Mouse (Mus musculus): ENCODE measurements at regions not wholly inside any gene's neighbourhood (a gene's known extent, or its start where the extent isn't known, plus 50 kb on each side); places are given as distances from the start of the nearest gene placed in this dataset.

DNA sequence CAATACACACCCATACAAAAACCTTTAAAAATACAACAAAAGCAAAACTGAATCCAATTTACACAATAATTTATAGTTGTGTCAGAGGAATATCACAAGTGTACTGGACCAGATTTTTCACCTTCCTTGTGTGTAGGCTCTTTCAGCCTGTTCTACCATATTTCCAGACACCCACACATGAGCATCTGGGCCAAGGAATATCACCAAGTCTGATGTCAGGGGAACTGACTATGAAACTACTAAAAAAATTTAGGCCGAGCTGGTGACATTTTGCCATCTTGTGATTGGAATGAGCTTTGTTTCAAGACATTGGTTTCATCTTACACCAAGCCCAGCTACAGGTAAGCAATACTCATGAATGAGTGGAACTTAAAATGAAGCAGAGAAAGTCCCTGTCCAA is 234.9 kb upstream of the Emcn start:
- no peak for DNase-seq

DNA sequence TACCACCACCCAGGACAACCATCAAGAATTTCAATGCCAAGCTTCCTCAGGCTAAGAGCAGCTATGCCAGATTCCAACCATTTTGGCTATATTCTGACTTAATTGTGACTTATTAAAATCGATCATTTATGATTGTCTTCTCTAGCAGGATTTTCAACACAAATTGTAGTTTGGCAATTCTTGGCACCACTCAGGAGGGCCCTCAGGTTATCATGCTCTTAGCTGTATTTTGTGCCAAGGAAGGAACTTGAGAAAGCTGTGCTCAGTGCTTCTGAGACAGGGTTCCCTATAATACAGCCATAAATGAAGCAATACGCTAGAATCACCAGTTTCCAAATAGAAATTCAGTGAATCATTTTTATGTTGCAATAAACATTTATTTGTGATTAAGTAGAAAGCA is 232.7 kb upstream of the Emcn start:
- DNase-seq = no peak

DNA sequence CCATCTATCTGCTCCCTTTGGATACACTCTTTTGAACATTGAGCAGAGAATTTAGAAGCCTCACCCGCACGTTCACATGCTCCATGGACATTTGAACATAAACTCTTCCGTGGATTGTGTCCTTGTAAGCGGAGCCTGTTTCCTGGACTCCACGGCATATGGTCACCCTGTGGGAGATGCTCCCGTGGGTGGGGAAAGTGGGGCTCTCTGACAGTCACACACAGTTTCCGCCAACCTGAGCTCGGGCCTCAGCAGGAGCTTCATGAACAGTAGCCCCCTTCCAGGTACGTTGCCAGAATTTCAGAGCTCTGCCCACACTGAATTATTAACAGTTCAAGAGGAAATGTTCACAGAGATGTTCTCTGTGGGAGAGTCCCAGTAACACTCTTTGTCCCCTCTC is 231.1 kb upstream of the Emcn start:
- no peak for DNase-seq

DNA sequence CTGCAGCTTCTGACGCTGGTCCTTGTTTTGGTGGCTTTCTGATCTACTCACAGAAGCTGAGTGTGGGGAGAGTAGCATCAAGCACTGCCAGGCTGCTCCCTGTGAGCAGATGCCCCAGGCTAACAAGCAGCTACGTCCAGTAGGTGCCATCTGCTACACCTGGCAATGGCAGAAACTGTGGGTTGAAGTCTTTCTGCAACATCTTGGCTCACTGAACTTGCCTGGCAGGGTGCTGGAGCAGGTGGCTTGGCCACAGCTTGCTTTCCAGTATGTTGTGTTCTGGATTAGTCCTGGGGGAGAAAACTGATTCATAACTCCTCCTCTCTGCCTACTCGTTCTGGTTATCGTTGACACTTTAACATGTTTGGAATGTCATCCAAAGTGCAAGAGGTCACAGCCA is 230.4 kb upstream of the Emcn start:
- DNase-seq = no peak

DNA sequence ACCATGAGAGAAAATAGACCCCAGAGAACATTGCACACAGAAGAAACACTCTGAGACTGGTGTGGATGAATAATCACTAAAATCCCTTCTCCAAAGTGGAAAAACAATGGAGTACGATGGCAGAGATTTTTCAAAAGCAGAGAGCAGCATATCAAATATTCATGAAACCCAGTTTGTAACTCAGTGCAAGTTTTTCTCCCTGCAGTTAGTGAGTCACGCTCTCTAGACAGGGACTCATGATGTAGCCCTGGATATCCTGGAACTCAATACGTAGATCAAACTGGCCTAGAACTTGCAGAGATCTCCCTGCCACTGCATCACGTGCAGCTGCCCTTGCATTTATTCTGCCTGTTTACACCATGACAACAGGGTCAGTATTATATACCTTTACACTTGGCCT is 210.9 kb upstream of the Emcn start:
- DNase-seq = no peak

DNA sequence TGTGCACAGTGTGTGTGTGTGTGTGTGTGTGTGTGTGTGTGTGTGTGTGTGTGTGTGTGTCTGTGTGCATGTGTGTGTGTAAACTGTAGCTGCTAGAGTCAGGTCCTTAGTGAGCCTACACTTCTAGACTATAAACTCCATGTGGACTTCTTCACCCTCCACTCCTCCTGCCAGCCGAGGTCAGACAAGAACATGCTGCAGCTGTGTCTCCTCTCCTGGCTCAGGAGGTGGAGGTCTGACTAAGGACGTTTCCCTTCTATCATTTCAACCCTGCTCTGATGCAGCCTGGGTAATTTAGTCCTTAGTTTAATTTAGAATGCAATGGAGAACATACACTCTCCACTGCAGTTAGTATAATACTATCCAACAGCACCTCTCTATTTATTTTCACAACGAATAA is 198.8 kb upstream of the Emcn start:
- no peak for DNase-seq

DNA sequence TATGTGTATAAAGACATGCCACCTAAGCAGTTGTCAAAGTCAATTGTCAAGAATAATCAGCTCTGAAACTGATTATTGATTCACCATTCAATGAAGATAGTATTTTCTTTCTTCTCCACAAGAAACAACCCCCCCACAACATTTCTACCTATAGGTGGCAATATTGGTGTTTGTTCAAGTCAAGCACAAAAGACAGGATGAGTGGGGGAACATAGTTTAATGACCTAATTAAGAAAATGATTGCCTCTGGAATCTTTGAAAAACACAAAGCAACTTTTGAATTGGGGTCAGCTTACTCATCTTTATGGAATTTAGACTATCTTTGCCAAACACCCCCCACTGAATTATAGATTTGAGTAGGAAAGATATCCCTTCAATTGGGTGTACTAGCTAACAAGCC is 194.8 kb upstream of the Emcn start:
- no peak for DNase-seq

DNA sequence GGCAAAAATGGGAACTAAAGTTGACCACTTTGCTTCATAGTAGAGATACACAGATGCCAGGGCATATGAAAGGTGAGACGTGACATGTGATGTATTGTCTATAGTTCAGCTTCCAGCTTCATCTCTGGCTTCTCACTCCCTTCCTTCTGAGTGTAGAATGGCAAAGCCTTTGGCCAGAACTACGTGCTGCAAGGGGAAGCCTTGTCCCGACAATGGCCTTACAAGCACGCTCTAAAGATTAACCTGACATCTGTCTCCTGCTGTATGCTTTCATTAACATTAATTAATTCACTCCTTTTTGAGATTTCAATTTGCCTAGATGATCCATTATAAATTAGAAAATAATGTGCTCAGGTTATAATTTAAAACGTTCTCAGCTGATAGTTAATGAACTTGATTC is 193.5 kb upstream of the Emcn start:
- DNase-seq = no peak

DNA sequence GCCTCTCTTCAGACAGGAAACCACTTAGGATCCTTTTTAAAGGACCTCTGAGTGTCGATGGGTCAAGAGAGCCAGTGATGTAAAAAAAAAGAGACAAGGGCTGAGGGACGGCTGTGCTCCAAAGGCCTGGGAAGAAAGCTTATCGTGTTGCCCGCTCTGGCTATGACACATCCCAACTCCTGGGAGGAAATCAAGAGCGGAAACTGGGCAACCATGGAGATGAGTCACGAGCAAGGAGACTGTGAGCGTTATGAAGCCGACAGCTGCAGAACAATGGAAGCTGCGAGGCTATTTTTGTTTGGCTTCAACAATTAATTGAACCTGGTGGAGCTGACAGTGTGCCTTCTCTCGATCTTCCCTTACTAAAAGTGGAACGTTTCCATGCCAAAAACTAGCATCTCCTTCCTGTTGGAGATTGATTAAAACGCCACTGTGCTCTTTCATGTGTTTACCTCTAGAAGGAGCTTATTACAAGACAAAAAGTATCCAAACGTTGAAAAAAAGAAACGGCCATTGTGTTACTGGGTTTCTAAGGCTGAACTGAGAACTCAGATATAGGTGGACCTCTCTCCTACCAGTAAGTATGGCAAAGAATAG is 190.4 kb upstream of the Emcn start:
- peak; percentile 62 to 81 for DNase-seq

DNA sequence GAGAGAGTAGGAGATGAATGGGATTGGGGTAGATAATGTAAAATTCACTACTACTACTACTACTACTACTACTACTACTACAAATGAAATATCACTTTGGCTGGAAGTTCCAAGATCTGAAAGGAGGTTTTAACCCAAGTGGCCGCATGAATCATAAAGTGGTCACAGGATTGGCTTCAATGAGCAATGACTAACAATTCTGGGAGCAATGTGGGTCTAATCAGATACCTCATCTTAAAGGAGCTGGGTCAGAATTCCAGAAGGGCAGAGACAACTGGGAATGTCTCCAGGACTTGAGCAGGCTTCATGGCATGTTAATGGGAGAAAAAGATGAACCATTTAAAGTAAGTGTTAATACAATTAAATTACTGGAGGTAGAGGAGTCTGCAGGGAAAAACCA is 189.4 kb upstream of the Emcn start:
- no peak for DNase-seq

DNA sequence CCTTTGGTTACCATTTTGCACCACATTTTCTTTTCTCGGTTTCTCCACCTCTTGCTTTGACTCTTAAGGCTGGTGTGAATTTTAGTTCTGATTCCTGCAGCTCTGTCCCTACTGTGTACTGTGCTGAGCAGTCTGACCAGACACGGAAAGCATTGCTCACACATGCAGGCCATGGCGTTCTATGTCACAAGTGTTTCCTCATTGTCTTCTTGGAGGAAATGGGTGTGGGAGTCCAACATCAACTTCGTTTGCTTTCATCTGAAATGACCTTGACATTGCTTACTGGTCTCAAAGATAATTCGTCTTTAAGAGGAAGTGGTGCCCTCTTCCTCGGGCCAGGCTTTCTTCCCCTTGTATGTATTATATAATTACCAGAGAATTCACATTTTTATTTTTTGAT is 187.6 kb upstream of the Emcn start:
- DNase-seq = peak; percentile 9 to 29

DNA sequence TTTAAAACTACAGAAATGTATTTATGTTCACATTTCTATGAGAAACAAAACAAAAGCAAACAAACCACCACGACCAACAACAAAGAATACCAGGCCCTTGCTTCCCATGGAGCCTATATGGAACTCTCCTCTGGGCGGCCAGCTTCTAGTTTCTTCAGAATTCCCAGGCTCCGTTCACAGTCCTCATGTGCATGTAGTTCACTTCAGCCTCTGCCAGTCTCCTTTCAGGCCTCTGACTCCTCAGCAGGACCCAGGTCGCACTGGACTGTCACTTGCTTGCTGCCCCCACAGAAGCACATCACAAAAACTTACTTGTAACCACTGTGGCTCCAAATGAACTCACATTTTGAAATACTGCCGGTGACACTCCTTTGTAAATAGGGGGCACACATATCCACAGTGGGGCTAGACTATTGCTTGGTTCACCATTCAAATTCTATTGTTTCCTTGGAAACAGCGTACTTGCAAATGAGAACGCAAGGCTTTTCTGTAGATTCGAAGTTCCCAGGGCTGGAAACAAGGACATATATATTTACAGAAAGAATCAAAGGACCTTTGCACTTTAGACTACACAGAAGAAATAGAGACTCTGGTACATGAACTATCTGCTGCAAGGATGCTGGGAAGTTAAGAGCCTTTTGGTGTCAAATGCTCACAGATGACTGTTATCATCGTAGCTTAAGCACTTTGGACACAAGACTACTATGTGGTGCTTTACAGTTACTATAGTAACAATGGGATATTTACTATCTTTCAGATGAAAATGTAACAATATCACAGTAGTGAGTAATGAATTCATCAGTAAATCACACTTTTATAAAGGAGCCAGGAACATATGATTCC is 186.4 kb upstream of the Emcn start:
- no peak for DNase-seq

DNA sequence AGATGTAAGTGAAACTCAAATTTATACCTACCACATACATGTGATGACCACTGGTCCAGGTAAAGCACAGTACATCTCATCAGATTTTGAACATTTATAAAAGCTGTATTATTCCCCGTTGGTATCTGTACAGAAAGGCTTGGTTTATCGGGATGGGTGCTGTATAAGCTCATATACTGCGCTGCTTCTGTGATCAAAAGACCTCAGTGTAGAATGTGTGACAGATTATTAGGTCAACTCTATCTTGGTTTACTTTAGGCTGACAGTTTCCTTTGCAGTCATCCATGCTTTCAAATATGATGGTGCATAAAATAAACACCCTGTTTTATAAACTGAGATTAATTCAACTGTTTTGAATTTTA is 185.8 kb upstream of the Emcn start:
- no peak for DNase-seq

DNA sequence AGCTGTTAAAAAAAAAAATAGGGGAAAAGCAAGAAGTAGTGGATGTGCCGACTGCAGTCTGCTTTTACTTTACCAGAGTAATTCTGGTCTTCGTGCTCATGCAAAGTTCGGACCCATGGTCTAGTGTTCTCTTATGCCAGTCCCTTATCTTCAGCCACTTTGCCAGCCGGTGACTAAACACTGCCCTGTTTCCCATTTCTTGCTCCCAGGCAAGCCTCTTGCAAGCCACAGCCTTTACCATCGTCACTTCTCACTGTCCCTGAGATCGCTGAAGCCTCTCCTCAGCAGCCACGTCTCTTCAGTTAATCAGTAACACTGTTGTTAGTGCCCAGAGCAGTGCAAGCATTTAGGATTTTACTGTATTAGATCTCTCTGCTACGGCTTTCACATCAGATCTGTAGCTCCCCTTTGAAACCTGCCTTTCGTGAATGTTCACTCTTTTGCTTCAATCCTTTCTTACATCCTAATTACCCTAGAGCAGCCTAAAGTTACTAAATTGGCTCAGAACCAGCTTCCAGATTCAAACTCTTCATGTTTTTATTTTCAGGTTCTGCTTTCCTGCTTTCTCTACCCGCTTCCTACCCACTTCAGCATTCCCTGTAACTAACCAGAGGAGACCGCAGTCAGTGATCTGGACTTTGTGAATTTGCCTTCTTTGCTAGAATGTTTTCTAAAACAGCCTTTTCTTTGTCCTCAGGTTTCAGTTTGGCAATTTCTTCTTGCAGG is 184.5 kb upstream of the Emcn start:
- DNase-seq = peak; percentile 18 to 24

DNA sequence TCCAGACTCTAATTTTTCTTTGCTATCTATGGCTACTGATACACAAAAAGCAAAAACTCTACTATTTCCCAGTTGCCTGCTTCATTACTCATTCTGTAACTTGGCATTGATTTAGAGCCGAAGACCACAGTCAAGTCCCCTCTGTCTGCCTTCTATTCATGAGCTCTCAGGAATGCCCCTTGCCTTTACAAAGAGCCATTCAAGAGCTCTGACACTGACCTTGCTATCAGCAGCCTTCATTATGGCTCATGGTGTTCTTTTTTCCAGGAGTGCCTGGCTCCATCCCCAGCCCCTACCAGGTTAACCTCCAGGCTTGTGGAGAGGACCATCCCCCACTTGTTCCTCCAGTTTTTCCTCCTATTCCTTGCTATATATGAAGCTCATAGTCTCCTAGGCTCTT is 151.8 kb upstream of the Emcn start:
- DNase-seq = no peak

DNA sequence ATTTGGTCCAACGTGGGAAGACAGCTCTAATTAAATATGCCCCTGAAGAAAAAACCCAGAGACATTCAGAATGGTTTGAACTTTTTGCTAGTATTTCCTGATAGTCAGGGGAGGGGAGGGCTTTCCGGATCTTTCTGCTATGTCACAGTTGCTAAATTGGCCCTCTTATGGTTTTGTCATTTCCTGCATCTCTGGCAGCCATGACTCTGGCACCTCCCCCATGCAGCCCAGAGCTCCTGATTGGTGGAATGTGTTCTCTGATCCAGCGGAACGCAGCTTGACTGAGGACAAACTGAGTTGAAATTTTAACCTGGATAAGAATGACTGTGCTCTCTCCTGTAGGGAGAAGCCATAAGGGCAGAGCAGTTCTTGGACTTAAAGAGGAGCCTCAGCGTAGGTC is 150.4 kb upstream of the Emcn start:
- no peak for DNase-seq

DNA sequence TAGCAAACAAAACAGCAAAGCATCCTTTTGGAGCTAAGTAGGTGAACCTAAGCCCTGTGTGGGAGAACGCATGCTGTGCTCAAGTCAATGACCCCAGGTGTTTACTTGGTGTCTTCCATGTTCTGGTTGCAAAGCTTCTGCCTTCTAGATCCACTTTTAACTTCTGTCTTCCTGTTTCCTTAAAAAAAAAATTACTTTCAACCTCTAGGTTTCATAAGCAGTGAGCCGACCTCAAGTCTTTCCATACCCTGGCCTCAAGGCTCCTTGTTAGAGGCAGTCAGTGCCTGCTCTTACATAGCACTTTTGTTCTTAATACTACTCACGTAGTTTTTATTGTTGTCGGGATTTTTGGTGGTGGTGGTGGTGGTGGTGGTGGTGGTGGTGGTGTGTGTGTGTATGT is 149.9 kb upstream of the Emcn start:
- no peak for DNase-seq

DNA sequence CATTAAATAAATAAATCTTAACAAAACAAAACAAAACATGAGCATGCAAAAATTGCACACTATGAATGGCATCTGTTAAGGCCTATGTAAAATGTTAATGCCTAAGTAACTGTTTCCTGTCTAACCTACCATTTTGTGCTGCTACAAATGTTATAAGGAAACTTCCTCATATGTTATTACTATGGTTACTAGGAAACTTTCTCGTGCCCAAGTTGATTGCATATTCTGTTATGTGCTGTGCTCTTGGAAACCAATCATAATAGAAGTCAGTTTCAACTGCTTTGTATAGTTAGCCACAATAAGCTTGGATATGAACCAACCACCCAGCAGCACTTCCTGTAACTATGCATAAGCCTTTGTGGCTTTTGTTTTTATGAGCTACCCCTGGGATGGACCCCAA is 147.0 kb upstream of the Emcn start:
- DNase-seq = no peak

DNA sequence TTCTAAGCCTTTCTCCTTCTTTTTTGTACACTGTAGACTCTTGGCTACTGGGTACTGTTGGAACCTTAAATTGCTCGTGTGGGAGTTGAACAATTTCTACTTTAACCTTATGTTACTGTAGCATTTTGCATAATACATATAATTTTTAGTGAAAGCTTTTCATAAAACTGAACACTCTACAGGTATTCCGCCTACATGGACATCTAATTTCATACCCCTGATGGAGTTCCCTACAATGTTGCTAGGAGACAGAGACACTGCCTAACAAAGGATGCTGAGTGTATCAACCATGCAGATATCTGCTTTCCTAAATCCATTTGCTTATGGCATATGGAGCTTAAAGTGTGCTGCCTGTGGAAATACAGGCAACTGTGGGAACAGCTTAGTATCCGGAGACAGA is 129.2 kb upstream of the Emcn start:
- no peak for DNase-seq

DNA sequence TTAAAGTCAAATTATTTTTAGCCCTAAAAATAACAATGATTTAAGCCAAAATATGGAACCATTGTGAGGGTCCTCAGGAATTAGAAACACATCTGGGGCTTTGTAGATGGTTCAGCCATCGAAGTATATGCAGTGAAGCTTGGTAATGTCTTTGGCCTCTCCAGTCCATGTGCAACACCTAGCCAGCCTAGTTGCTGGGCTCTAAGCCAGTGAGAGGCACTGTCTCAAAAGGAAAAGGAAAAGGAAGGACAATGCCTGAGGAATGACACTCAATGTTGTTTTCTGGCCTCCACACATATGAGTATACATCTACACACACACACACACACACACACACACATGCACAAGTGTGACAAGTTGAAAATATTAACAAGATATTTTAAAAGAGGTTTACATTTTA is 124.8 kb upstream of the Emcn start:
- DNase-seq = no peak

DNA sequence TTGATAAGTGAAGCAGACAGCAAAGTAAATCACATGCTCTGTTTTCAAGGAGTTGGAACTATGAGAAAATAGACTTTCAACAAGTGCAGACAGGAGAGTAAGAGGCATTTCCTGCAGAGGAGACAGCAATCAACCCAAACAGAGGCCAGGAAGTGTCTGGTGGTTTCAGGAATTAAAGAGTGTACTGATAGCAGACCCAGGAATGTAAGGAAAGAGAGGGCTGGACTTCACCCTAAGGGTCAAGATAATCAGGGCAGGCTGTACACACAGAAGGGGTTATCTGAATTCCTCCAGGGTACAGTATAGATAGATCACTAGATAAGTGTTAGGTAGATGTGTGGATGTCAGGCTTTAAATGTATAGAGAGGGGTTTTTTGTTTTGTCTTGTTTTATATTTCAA is 123.6 kb upstream of the Emcn start:
- peak in 1 of 2 experiments; percentile 8 for DNase-seq

DNA sequence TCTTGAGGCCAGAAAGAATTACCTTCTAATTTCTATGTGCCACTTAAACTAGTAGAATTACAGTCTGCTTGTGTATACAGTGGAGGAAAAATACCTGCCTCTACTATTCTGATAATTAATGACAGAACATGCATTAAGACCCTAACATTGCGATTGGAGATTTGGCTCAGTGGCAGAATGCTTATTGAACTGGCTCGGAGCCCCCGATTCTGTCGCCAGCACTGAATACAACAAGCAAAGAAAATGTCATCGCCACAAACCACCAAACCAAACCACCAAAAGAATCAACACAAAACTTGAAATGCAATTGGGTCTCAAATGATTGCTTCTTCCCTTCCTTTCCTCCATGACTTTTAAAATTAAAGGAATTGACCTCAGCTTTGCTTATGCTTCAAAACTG is 122.9 kb upstream of the Emcn start:
- no peak for DNase-seq

DNA sequence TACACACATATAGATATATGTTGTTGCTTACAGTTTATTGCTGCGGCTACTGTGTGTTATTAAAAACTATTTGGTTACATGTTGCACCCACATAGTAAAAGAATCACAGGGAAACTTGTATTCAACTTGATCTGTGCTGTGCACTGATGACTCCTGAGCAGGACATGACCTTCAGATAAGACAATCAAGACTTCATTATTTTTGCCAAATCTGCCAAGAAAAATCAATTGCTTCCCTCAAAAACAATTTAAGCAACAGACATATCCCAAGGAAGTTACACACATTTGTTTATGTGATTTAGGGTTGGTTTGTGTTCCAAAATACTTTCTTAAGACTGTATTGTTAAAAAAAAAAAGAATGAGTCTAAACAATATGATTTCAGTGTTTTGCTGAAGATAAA is 114.7 kb upstream of the Emcn start:
- peak in 1 of 2 experiments; percentile 52 for DNase-seq

DNA sequence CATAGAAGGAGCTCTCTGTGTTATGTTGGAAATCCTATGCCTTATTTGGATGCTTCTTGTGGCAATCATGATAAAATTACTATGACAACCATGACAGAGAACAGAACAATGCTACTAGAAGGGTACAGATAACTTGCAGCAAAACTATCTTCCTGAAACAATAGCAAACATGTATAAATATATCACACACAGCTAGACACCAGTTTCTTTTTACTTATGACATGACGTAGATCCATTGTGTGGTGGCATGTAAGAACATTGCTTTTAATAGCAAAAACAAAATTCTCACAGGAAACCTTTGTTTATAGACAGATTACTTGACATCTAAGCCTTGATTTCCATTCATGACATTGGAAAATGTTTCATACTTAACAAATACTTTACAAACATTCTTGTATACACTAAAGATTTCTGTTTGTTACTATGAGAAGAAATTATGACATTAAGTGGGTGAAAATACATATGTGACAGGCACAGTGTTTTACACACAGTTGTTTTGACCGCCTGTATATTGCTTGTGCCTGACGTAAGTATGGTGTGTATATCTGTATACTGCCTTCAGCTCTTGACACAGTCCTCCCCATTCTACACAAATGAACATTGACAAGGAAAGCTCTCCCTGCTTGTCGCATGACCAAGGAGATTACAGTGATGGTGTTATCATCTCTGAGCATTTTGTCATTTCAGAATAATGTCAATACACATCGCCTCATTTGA is 113.6 kb upstream of the Emcn start:
- no peak for DNase-seq

Data from kidney, adult 8-10 months (tissue).